Mouse (Mus musculus) macrophage (primary cell): Measurements from ENCODE around the gene Filip1. TPM values are rescaled to one million over a fixed set of nuclear protein-coding genes. Genes with fewer than 3 reads are reported as not detected.

ENCODE experiments used
- H3K27ac ChIP-seq: fragments of 350-480 bp; formaldehyde crosslinking; 2 replicates; pipeline ENCODE4 v1.9.0; 2021
- H3K36me3 ChIP-seq: fragments of 350-480 bp; formaldehyde crosslinking; 2 replicates; pipeline ENCODE4 v1.9.0; 2021; ENCODE audit errors: inconsistent target
- H3K4me3 ChIP-seq: fragments of 350-480 bp; formaldehyde crosslinking; 2 replicates; pipeline ENCODE4 v1.9.0; 2021; ENCODE audit errors: inconsistent target
- H3K79me2 ChIP-seq: fragments of 350-480 bp; formaldehyde crosslinking; 2 replicates; pipeline ENCODE4 v1.9.0; 2021; ENCODE audit errors: inconsistent target
- WGBS: methylation state at CpG from one replicate; pipeline ENCODE4 v1.1.7; 2026; ENCODE audit warnings: inconsistent platforms; ENCODE audit not compliant: missing documents; 5-methylcytosine and 5-hydroxymethylcytosine counted together
- polyA plus RNA-seq: library from polyadenylated mRNA; stranded (reverse); fragments of 250-400 nt; gene quantifications from 3 replicates; pipeline ENCODE4 v1.2.4, GENCODE M21; 2018; ENCODE audit warnings: inconsistent platforms

Gene Filip1
- polyA plus RNA-seq, 1 experiment from 2014 or later: not detected

- no peak overlapping the region for H3K27ac ChIP-seq
Observed at GRCm38 (mm10) chr9:79947973-79948372, 64.7 kb downstream of the Filip1 start.

GRCm38 (mm10) chr9:79947414-79947813 lies 65.2 kb downstream of the Filip1 start:
- Histone ChIP-seq H3K79me2 (no peaks in the 10 kb centered on the region), H3K27ac (no peak overlapping the region), H3K36me3 (no peaks in the 10 kb centered on the region), H3K4me3 (no peak overlapping the region)
- 57% methylated on average over 3 of the region's 3 CpGs for WGBS

More at GRCm38 (mm10) chr9:79947973-79948372, 64.7 kb downstream of the Filip1 start:
- Histone ChIP-seq H3K4me3 (no peak overlapping the region), H3K36me3 (no peaks in the 10 kb centered on the region), H3K79me2 (no peaks in the 10 kb centered on the region)
- WGBS: 93% methylated on average over 2 of the region's 2 CpGs

GRCm38 (mm10) chr9:79944872-79945271 lies 67.8 kb downstream of the Filip1 start:
- Histone ChIP-seq H3K4me3 (no peak overlapping the region), H3K79me2 (no peaks in the 10 kb centered on the region), H3K36me3 (no peaks in the 10 kb centered on the region), H3K27ac (no peak overlapping the region)
- WGBS: 80% methylated on average over 6 of the region's 6 CpGs

- no peaks in the 10 kb centered on the region for H3K79me2 ChIP-seq
- H3K4me3 ChIP-seq: no peak overlapping the region
- WGBS: 89% methylated on average over 10 of the region's 10 CpGs
- no peak overlapping the region for H3K27ac ChIP-seq
- H3K36me3 ChIP-seq: no peaks in the 10 kb centered on the region
Observed at GRCm38 (mm10) chr9:79943986-79944385, 68.7 kb downstream of the Filip1 start.

GRCm38 (mm10) chr9:79938416-79939206 lies 74.0 kb downstream of the Filip1 start:
- Histone ChIP-seq H3K36me3 (no peaks in the 10 kb centered on the region), H3K4me3 (no peak overlapping the region), H3K79me2 (no peaks in the 10 kb centered on the region), H3K27ac (no peak overlapping the region)
- WGBS: 70% methylated on average over 11 of the region's 11 CpGs

- Histone ChIP-seq H3K36me3 (no peaks in the 10 kb centered on the region), H3K4me3 (no peak overlapping the region), H3K27ac (no peak overlapping the region), H3K79me2 (no peaks in the 10 kb centered on the region)
- WGBS: 88% methylated on average over 6 of the region's 6 CpGs
Observed at GRCm38 (mm10) chr9:79937570-79937969, 75.1 kb downstream of the Filip1 start.

GRCm38 (mm10) chr9:79932578-79932977 lies 80.1 kb downstream of the Filip1 start:
- Histone ChIP-seq H3K36me3 (no peaks in the 10 kb centered on the region), H3K4me3 (no peak overlapping the region), H3K27ac (no peak overlapping the region), H3K79me2 (no peaks in the 10 kb centered on the region)
- 63% methylated on average over 5 of the region's 5 CpGs for WGBS

- H3K79me2 ChIP-seq: no peaks in the 10 kb centered on the region
- H3K36me3 ChIP-seq: no peaks in the 10 kb centered on the region
- WGBS: 98% methylated on average over 3 of the region's 3 CpGs
- no peak overlapping the region for H3K4me3 ChIP-seq
- no peak overlapping the region for H3K27ac ChIP-seq
Observed at GRCm38 (mm10) chr9:79928092-79928491, 84.6 kb downstream of the Filip1 start.

GRCm38 (mm10) chr9:79927156-79927870 lies 85.3 kb downstream of the Filip1 start:
- no peaks in the 10 kb centered on the region for H3K79me2 ChIP-seq
- 91% methylated on average over 21 of the region's 21 CpGs for WGBS

GRCm38 (mm10) chr9:79926464-79927155 lies 86.0 kb downstream of the Filip1 start:
- Histone ChIP-seq H3K27ac (no peak overlapping the region), H3K4me3 (no peak overlapping the region), H3K79me2 (no peaks in the 10 kb centered on the region), H3K36me3 (no peaks in the 10 kb centered on the region)
- 93% methylated on average over 9 of the region's 9 CpGs for WGBS

More at GRCm38 (mm10) chr9:79927156-79927870, 85.3 kb downstream of the Filip1 start:
- no peak overlapping the region for H3K4me3 ChIP-seq
- H3K36me3 ChIP-seq: no peaks in the 10 kb centered on the region
- no peak overlapping the region for H3K27ac ChIP-seq

GRCm38 (mm10) chr9:79925950-79926349 lies 86.7 kb downstream of the Filip1 start:
- no peaks in the 10 kb centered on the region for H3K79me2 ChIP-seq
- WGBS: 97% methylated on average over 4 of the region's 4 CpGs
- H3K27ac ChIP-seq: no peak overlapping the region
- H3K4me3 ChIP-seq: no peak overlapping the region
- H3K36me3 ChIP-seq: no peaks in the 10 kb centered on the region

GRCm38 (mm10) chr9:79923262-79923661 lies 89.4 kb downstream of the Filip1 start:
- H3K27ac ChIP-seq: no peak overlapping the region
- no peak overlapping the region for H3K4me3 ChIP-seq
- no peaks in the 10 kb centered on the region for H3K36me3 ChIP-seq
- 72% methylated on average over 3 of the region's 3 CpGs for WGBS
- no peaks in the 10 kb centered on the region for H3K79me2 ChIP-seq

GRCm38 (mm10) chr9:79922493-79922760 lies 90.2 kb downstream of the Filip1 start:
- H3K27ac ChIP-seq: no peak overlapping the region
- no peak overlapping the region for H3K4me3 ChIP-seq
- H3K36me3 ChIP-seq: no peaks in the 10 kb centered on the region
- H3K79me2 ChIP-seq: no peaks in the 10 kb centered on the region
- 66% methylated on average over 6 of the region's 6 CpGs for WGBS

- WGBS: 32% methylated on average over 10 of the region's 10 CpGs
- Histone ChIP-seq H3K27ac (no peak overlapping the region), H3K79me2 (no peaks in the 10 kb centered on the region), H3K36me3 (no peaks in the 10 kb centered on the region), H3K4me3 (no peak overlapping the region)
Observed at GRCm38 (mm10) chr9:79921701-79922492, 90.8 kb downstream of the Filip1 start.
